Mouse (Mus musculus): ENCODE measurements around the gene 1700018F24Rik.

DNA sequence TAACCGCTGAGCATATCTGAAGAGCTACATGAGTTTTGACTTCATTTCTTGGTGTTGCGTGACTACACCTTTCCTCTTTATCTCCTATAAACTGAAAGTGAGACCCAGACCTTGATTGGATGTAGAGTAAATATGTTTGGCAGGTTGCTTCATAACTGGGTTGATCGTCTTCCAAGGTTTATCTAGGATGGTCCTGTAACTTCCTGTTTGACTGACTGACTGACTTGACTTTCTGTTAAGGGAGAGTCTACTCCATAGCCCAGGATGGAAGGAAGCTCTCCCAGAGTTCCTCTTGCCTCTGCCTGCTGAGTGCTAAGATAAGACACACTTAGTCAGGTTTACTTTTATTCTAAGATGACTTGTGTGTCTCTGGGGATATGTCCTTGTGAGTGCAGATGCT, 47.1 kb downstream of the 1700018F24Rik start:
- TF ChIP-seq GATA1 (IDR thresholded peaks at IDR 0.05; ENCODE audit: borderline replicate concordance, low read length) (no peak), FLI1 (IDR thresholded peaks at IDR 0.05; ENCODE audit: low read length) (no peak)

Measured in megakaryocyte, embryonic 14.5 days (primary cell).